Mouse (Mus musculus) limb, embryonic 12.5 days (tissue): Measurements from ENCODE around the gene Plcb4. TPM values are rescaled to one million over a fixed set of nuclear protein-coding genes. Genes with fewer than 3 reads are reported as not detected.
A peak's percentile ranks its signal among the peaks of the same experiment; 100 is the strongest.

Experiments
- ATAC-seq: fragments of 200-750 bp; cut with Nextera tagmentation; 2 replicates; pipeline ENCODE4 v1.8.0; 2017; ENCODE audit warnings: low read depth, moderate TSS enrichment; ENCODE audit not compliant: insufficient number of reproducible peaks, insufficient read depth, low FRiP score, low TSS enrichment
- H3K27ac ChIP-seq: fragments of 300-500 bp; sonication (generic); 2 replicates; pipeline ENCODE4 v1.5.1; 2016; ENCODE audit warnings: mild to moderate bottlenecking, moderate library complexity
- H3K27me3 ChIP-seq: fragments of 300-500 bp; sonication (generic); 2 replicates; pipeline ENCODE4 v1.6.1; 2016; ENCODE audit warnings: mild to moderate bottlenecking, moderate library complexity
- H3K36me3 ChIP-seq: fragments of 300-500 bp; sonication (generic); 2 replicates; pipeline ENCODE4 v1.6.1; 2016; ENCODE audit warnings: mild to moderate bottlenecking, moderate library complexity
- H3K4me1 ChIP-seq: fragments of 300-500 bp; sonication (generic); replicated peaks from 2 replicates; pipeline ENCODE4 v1.6.1; 2016
- H3K4me2 ChIP-seq: fragments of 300-500 bp; sonication (generic); 2 replicates; pipeline ENCODE4 v1.6.1; 2016; ENCODE audit warnings: mild to moderate bottlenecking, moderate library complexity
- H3K4me3 ChIP-seq: fragments of 300-500 bp; sonication (generic); replicated peaks from 2 replicates; pipeline ENCODE4 v1.5.1; 2016; ENCODE audit warnings: mild to moderate bottlenecking
- H3K9ac ChIP-seq: fragments of 300-500 bp; sonication (generic); replicated peaks from 2 replicates; pipeline ENCODE4 v1.6.1; 2016; ENCODE audit warnings: mild to moderate bottlenecking, moderate library complexity
- H3K9me3 ChIP-seq: fragments of 300-500 bp; sonication (generic); 2 replicates; pipeline ENCODE4 v1.6.1; 2016; ENCODE audit warnings: mild to moderate bottlenecking, moderate library complexity
- WGBS: fragments of 180-500 bp; shearing (Covaris S2); methylation state at CpG from one replicate; pipeline ENCODE4 v1.1.7; 2016; 5-methylcytosine and 5-hydroxymethylcytosine counted together
- polyA plus RNA-seq: library from polyadenylated mRNA; unstranded; fragments of >200 nt; fragmentation: Nextera tagmentation; extraction: Ambion mirVana; gene quantifications from 2 replicates; pipeline ENCODE4 v1.2.1, GENCODE M21; 2016

The Plcb4 gene
- polyA plus RNA-seq, 1 experiment from 2014 or later: 19.7 TPM

DNA sequence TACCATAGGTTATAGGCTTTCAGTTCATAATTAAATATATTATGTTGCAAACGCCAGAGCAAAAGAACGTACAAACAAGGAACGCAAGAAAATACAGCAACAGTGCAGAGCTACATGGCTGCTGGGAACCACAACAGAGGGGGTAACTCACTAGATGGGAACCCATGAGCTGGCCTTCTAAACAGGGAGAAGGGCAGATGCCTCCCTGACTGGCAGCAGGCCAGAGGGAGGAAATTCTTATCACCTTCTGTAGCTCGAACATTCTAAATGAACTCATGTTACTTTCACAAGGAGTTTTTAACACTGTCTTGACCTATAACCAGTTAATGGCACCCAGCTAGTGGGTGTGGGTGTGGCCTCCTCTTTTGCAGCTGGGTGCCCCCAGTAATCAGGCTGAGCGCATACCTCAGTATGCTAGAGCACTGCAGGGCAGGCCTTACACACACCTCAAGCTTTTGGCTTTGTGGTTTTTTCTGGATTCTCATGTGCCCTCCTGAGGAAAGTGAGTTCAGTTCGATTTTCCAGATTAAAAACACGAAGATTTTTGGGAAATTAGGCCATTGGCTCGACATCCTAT is 102.5 kb downstream of the Plcb4 start:
- H3K9me3 ChIP-seq: no peaks in the 10 kb centered on the region

GRCm38 (mm10) chr2:135764706-135765105 is 105.9 kb downstream of the Plcb4 start:
- Histone ChIP-seq H3K27ac (no peak overlapping the region), H3K36me3 (no peaks in the 10 kb centered on the region), H3K4me2 (no peak overlapping the region), H3K27me3 (no peaks in the 10 kb centered on the region), H3K4me1 (peaks cover 33% of the 10 kb centered on the region), H3K4me3 (no peak overlapping the region), H3K9ac (no peak overlapping the region), H3K9me3 (no peaks in the 10 kb centered on the region)
- WGBS: 68% methylated on average over 8 of the region's 8 CpGs
- ATAC-seq: no peak

More for the DNA sequence above, 102.5 kb downstream of the Plcb4 start:
- no peaks in the 10 kb centered on the region for H3K27me3 ChIP-seq
- peaks cover 10% of the 10 kb centered on the region for H3K4me1 ChIP-seq
- no peak overlapping the region for H3K4me2 ChIP-seq
- WGBS: 76% methylated on average over 8 of the region's 8 CpGs
- no peaks in the 10 kb centered on the region for H3K36me3 ChIP-seq
- ATAC-seq: no peak
- no peak overlapping the region for H3K9ac ChIP-seq
- no peak overlapping the region for H3K27ac ChIP-seq
- no peak overlapping the region for H3K4me3 ChIP-seq

GRCm38 (mm10) chr2:135766471-135767063 is 107.8 kb downstream of the Plcb4 start:
- Histone ChIP-seq H3K4me2 (no peak overlapping the region), H3K4me3 (no peak overlapping the region), H3K4me1 (peaks cover 35% of the 10 kb centered on the region), H3K9me3 (no peaks in the 10 kb centered on the region), H3K27ac (peak overlapping the region; percentile 84), H3K9ac (no peak overlapping the region), H3K27me3 (no peaks in the 10 kb centered on the region), H3K36me3 (no peaks in the 10 kb centered on the region)
- ATAC-seq: peak; percentile 71; the same call in 1 of the 2 replicates
- WGBS: 73% methylated on average over 6 of the region's 6 CpGs

- peak overlapping the region; percentile 84 for H3K27ac ChIP-seq
- no peak overlapping the region for H3K4me3 ChIP-seq
- WGBS: 53% methylated on average over 5 of the region's 5 CpGs
- H3K4me1 ChIP-seq: peaks cover 35% of the 10 kb centered on the region
- H3K4me2 ChIP-seq: no peak overlapping the region
- H3K27me3 ChIP-seq: no peaks in the 10 kb centered on the region
- H3K9ac ChIP-seq: no peak overlapping the region
- peak; percentile 80 for ATAC-seq
- no peaks in the 10 kb centered on the region for H3K9me3 ChIP-seq
- no peaks in the 10 kb centered on the region for H3K36me3 ChIP-seq
Measured at GRCm38 (mm10) chr2:135767535-135767934, 108.7 kb downstream of the Plcb4 start.

GRCm38 (mm10) chr2:135769701-135770100 is 110.9 kb downstream of the Plcb4 start:
- H3K9me3 ChIP-seq: no peaks in the 10 kb centered on the region
- no peak overlapping the region for H3K4me3 ChIP-seq
- no peak overlapping the region for H3K9ac ChIP-seq
- ATAC-seq: no peak
- no peaks in the 10 kb centered on the region for H3K27me3 ChIP-seq
- H3K27ac ChIP-seq: 0 out of 2 replicates have a peak overlapping the region, but pooled peaks have one; percentile 4
- H3K4me2 ChIP-seq: no peak overlapping the region
- H3K4me1 ChIP-seq: peaks cover 48% of the 10 kb centered on the region
- WGBS: 57% methylated on average over 8 of the region's 8 CpGs
- H3K36me3 ChIP-seq: no peaks in the 10 kb centered on the region

DNA sequence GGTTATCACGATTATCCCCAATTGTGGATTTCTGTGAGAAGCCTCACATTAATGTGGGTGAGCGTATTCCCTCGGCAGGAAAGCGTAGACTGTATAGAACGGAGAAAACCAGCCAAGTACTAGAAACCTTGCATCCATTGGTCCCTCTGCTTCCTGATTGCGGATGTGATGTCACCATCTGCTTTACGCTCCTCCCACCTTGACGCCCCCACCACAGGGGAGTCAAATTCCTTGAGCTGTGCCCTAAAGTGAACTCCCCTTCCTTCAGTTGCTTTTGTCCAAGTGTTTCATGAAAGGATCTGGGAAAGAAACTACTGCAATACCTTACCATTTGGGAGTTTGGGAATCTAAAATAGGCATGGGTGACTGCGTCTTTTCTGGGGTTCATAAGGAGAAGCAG is 111.4 kb downstream of the Plcb4 start:
- H3K4me1 ChIP-seq: peaks cover 48% of the 10 kb centered on the region
- H3K27ac ChIP-seq: 0 out of 2 replicates have a peak overlapping the region, but pooled peaks have one; percentile 4
- ATAC-seq: no peak
- WGBS: 88% methylated on average over 9 of the region's 9 CpGs
- H3K4me2 ChIP-seq: no peak overlapping the region
- H3K27me3 ChIP-seq: no peaks in the 10 kb centered on the region
- no peaks in the 10 kb centered on the region for H3K9me3 ChIP-seq
- H3K4me3 ChIP-seq: no peak overlapping the region
- H3K36me3 ChIP-seq: no peaks in the 10 kb centered on the region
- no peak overlapping the region for H3K9ac ChIP-seq

DNA sequence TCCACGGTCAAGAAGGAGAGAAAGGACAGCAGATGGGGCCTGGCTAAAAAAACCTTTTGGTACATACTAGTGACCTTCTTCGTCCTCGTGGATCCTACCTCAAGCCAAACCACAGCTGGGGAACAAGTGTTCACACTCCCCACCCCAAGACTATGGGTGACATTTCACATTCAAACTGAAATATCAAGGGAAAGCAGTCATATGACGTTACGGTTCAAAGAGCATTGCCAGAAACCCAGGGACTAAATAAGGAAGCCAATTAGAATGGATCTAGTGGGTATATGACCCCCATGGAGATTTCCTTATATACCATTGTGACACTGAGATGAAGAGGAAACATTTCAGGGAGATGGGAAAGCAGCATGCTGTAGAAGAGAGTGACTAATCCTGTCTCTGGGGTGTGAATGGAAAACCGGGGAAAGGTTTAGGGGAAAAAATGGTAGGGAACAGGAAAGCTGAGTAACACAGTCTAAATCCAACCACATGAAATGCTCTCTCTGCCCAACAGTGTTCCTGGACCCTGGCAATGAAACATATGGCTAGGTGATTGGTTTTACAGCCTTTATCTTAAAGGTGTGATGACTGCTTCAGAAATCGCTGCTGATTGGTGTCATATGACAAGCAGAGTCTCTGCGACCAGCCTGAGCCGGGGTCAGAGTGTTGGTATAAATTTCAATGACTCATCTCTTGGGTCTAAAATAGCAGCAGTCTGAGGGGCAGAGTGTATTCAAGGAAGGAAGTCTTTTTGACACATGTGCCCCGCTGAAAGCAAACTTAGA is 114.6 kb downstream of the Plcb4 start:
- ATAC-seq: 0 out of 2 replicates have a peak, but pooled peaks have one; percentile 43
- no peaks in the 10 kb centered on the region for H3K36me3 ChIP-seq

DNA sequence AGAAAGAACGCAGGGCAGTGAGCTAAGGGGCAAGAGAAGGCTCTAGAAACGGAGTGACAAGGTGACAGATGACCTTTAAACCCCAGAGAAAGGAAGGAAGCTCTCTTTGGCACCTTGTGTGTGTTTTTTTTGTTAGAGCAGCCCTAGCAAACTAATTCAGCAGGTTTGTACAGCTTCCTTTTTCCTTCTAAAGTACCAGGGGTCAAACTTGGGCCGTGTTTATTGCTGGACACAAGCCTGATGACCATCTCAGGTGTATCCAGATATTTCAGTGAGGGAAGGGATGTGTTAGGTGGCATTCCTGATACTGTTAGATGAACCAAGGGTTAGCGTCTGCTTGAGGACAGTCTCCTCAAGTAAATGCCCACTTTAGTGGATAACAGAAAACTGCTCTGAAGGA is 116.2 kb downstream of the Plcb4 start:
- Histone ChIP-seq H3K9me3 (no peaks in the 10 kb centered on the region), H3K27me3 (no peaks in the 10 kb centered on the region), H3K36me3 (no peaks in the 10 kb centered on the region), H3K4me2 (no peak overlapping the region), H3K4me3 (no peak overlapping the region), H3K9ac (no peak overlapping the region), H3K4me1 (peaks cover 18% of the 10 kb centered on the region), H3K27ac (no peak overlapping the region)
- no peak for ATAC-seq
- WGBS: 66% methylated on average over 4 of the region's 4 CpGs

More for the DNA sequence above, 114.6 kb downstream of the Plcb4 start:
- H3K27ac ChIP-seq: no peak overlapping the region
- no peak overlapping the region for H3K4me2 ChIP-seq
- H3K4me3 ChIP-seq: no peak overlapping the region
- no peaks in the 10 kb centered on the region for H3K9me3 ChIP-seq
- peaks cover 25% of the 10 kb centered on the region for H3K4me1 ChIP-seq
- H3K27me3 ChIP-seq: no peaks in the 10 kb centered on the region
- no peak overlapping the region for H3K9ac ChIP-seq
- WGBS: 37% methylated on average over 10 of the region's 10 CpGs

GRCm38 (mm10) chr2:135776131-135776775 is 117.4 kb downstream of the Plcb4 start:
- no peaks in the 10 kb centered on the region for H3K9me3 ChIP-seq
- H3K9ac ChIP-seq: no peak overlapping the region
- H3K36me3 ChIP-seq: no peaks in the 10 kb centered on the region
- H3K4me1 ChIP-seq: peaks cover 13% of the 10 kb centered on the region
- no peak overlapping the region for H3K4me2 ChIP-seq
- H3K27me3 ChIP-seq: no peaks in the 10 kb centered on the region
- WGBS: 90% methylated on average over 4 of the region's 4 CpGs
- no peak overlapping the region for H3K27ac ChIP-seq
- ATAC-seq: no peak
- no peak overlapping the region for H3K4me3 ChIP-seq

DNA sequence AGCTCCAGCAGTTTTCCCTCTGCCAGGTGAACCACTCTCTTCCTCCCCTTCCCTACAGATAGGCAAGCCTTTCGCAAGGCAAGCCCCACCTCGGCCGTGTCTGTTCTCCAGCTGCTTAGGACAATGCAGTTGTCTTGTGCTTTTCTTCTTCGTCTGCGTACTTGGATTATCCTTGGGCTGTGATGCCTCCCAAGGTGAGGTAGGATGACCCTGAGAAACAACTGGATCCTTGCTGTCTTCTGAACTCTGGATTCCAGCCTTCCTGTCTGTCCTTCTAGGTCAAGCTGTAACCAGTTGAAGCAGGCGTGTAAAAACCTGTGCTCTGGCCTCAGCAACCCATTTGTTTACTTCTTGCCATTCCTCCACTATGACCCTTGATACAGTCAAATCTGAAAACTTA is 122.6 kb downstream of the Plcb4 start:
- Histone ChIP-seq H3K36me3 (no peaks in the 10 kb centered on the region), H3K27ac (no peak overlapping the region), H3K27me3 (no peaks in the 10 kb centered on the region), H3K4me1 (no peaks in the 10 kb centered on the region), H3K4me3 (no peak overlapping the region), H3K9ac (no peak overlapping the region), H3K9me3 (no peaks in the 10 kb centered on the region), H3K4me2 (no peak overlapping the region)
- 85% methylated on average over 6 of the region's 6 CpGs for WGBS
- ATAC-seq: no peak

DNA sequence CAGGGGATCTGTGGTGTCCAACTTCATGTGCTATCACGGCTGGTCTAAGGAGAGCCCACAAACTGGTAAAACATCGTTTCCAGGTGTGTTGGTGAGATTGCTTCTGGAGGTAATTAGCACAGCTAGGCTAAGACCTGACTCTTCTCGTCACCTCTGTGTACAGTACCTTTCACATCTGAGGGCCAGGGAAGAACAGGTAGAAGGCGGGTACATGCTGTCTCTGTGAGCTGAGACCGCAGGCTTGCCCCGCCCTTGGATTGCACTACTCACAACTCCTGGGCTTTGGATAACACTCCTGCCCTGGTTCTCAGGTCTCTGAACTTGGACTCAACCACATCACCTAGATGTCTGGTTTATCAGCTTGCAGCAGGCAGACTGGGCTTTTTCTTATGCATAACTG is 128.6 kb downstream of the Plcb4 start:
- Histone ChIP-seq H3K36me3 (no peaks in the 10 kb centered on the region), H3K27ac (no peak overlapping the region), H3K9me3 (no peaks in the 10 kb centered on the region), H3K9ac (no peak overlapping the region), H3K4me3 (no peak overlapping the region), H3K4me2 (no peak overlapping the region), H3K4me1 (no peaks in the 10 kb centered on the region), H3K27me3 (no peaks in the 10 kb centered on the region)
- 82% methylated on average over 6 of the region's 6 CpGs for WGBS
- ATAC-seq: no peak
